Mouse (Mus musculus): Measurements from ENCODE around the gene Apoa2. TPM values are rescaled to one million over a fixed set of nuclear protein-coding genes. Genes with fewer than 3 reads are reported as not detected.

The Apoa2 gene
- polyA plus RNA-seq, 1 experiment from 2014 or later, result 3,578 TPM

GRCm38 (mm10) chr1:171209409-171209808, 15.4 kb upstream of the Apoa2 start:
- DNase-seq (no peak), ATAC-seq (ENCODE audit: low read depth) (no peak)
- H3K4me1 ChIP-seq (replicated peaks), result peaks cover 7% of the 10 kb centered on the region
- no peak overlapping the region for H3K27ac ChIP-seq
- H3K9me3 ChIP-seq (replicated peaks), result no peaks in the 10 kb centered on the region
- WGBS (ENCODE audit: insufficient replicate concordance), result 8% methylated on average over 4 of the region's 4 CpGs
- H3K36me3 ChIP-seq, result no peaks in the 10 kb centered on the region
- H3K9ac ChIP-seq, result no peak overlapping the region
- H3K27me3 ChIP-seq, result peaks cover 11% of the 10 kb centered on the region
- H3K4me3 ChIP-seq (replicated peaks), result no peak overlapping the region
- no peak overlapping the region for H3K4me2 ChIP-seq

- Histone ChIP-seq H3K4me3 (replicated peaks) (no peak overlapping the region), H3K9me3 (replicated peaks) (no peaks in the 10 kb centered on the region), H3K9ac (no peak overlapping the region), H3K4me2 (no peak overlapping the region), H3K27me3 (peaks cover 12% of the 10 kb centered on the region), H3K4me1 (replicated peaks) (peaks cover 9% of the 10 kb centered on the region), H3K36me3 (no peaks in the 10 kb centered on the region), H3K27ac (no peak overlapping the region)
- WGBS (ENCODE audit: insufficient replicate concordance), result 48% methylated on average over 3 of the region's 3 CpGs
- ATAC-seq (ENCODE audit: low read depth) (no peak), DNase-seq (no peak)
These were observed 12.0 kb upstream of the Apoa2 start for GRCm38 (mm10) chr1:171212854-171213253.

- H3K9ac ChIP-seq, result no peak within 1 kb of the TSS
- no peaks in the 10 kb centered on the region for H3K9me3 ChIP-seq (replicated peaks)
- no peak within 1 kb of the TSS for H3K4me3 ChIP-seq (replicated peaks)
- ATAC-seq (ENCODE audit: low read depth) (no peak), DNase-seq (no peak)
- 66% methylated on average over 10 of the region's 10 CpGs for WGBS (ENCODE audit: insufficient replicate concordance)
- H3K4me2 ChIP-seq, result no peak within 1 kb of the TSS
- peaks cover 12% of the 10 kb centered on the region for H3K27me3 ChIP-seq
- H3K27ac ChIP-seq, result no peak within 1 kb of the TSS
- H3K36me3 ChIP-seq, result peaks cover 9% of the 10 kb centered on the region
- peaks cover 9% of the 10 kb centered on the region for H3K4me1 ChIP-seq (replicated peaks)
These were observed 10.9 kb upstream of the Apoa2 start, which contains the start of gene Nr1i3 for GRCm38 (mm10) chr1:171213801-171214496. Gene Nr1i3 (plus strand): TSS chr1:171213970.

- H3K27ac ChIP-seq, result no peak overlapping the region
- peaks cover 26% of the 10 kb centered on the region for H3K36me3 ChIP-seq
- peak overlapping the region; percentile 12; the same call in 1 of the 2 replicates for H3K9ac ChIP-seq
- no peaks in the 10 kb centered on the region for H3K9me3 ChIP-seq (replicated peaks)
- H3K4me1 ChIP-seq (replicated peaks), result peaks cover 15% of the 10 kb centered on the region
- peaks cover 12% of the 10 kb centered on the region for H3K27me3 ChIP-seq
- 55% methylated on average over 18 of the region's 18 CpGs for WGBS (ENCODE audit: insufficient replicate concordance)
- no peak for DNase-seq
- ATAC-seq (ENCODE audit: low read depth), result no peak
- H3K4me2 ChIP-seq, result no peak overlapping the region
- H3K4me3 ChIP-seq (replicated peaks), result no peak overlapping the region
These were observed 8.5 kb upstream of the Apoa2 start for GRCm38 (mm10) chr1:171216241-171216955.

- Histone ChIP-seq H3K4me3 (replicated peaks) (peak overlapping the region; percentile 68), H3K27me3 (no peaks in the 10 kb centered on the region), H3K36me3 (peaks cover 26% of the 10 kb centered on the region), H3K27ac (peak overlapping the region; percentile 64), H3K9me3 (replicated peaks) (no peaks in the 10 kb centered on the region), H3K4me2 (peak overlapping the region; percentile 85), H3K4me1 (replicated peaks) (peaks cover 31% of the 10 kb centered on the region), H3K9ac (peak overlapping the region; percentile 65)
- WGBS (ENCODE audit: insufficient replicate concordance), result 7% methylated on average over 10 of the region's 10 CpGs
- ATAC-seq (ENCODE audit: low read depth) (peak; percentile 6; the same call in 1 of the 2 replicates), DNase-seq (peak; percentile 74)
These were observed 4.0 kb upstream of the Apoa2 start for GRCm38 (mm10) chr1:171220871-171221270.

- Histone ChIP-seq H3K4me3 (replicated peaks) (peak overlapping the region; percentile 68), H3K36me3 (peaks cover 26% of the 10 kb centered on the region), H3K4me1 (replicated peaks) (peaks cover 26% of the 10 kb centered on the region), H3K9me3 (replicated peaks) (no peaks in the 10 kb centered on the region), H3K4me2 (peak overlapping the region; percentile 85), H3K27me3 (no peaks in the 10 kb centered on the region), H3K9ac (peak overlapping the region; percentile 65), H3K27ac (peak overlapping the region; percentile 64)
- ATAC-seq (ENCODE audit: low read depth), result no peak
- DNase-seq, result no peak
- 6% methylated on average over 22 of the region's 22 CpGs for WGBS (ENCODE audit: insufficient replicate concordance)
These were observed 3.3 kb upstream of the Apoa2 start for GRCm38 (mm10) chr1:171221281-171222193.

GRCm38 (mm10) chr1:171222238-171223155, 2.4 kb upstream of the Apoa2 start, which contains the start of gene Tomm40l:
Gene Tomm40l (minus strand): TSS chr1:171222514.
- Histone ChIP-seq H3K4me1 (replicated peaks) (peaks cover 22% of the 10 kb centered on the region), H3K4me2 (peak within 1 kb of the TSS; percentile 85), H3K36me3 (peaks cover 26% of the 10 kb centered on the region), H3K27me3 (no peaks in the 10 kb centered on the region), H3K9ac (peak within 1 kb of the TSS; percentile 74), H3K9me3 (replicated peaks) (no peaks in the 10 kb centered on the region), H3K27ac (peak within 1 kb of the TSS; percentile 89), H3K4me3 (replicated peaks) (peak within 1 kb of the TSS; percentile 68)
- 1% methylated on average over 28 of the region's 28 CpGs for WGBS (ENCODE audit: insufficient replicate concordance)
- ATAC-seq (ENCODE audit: low read depth) (peak; percentile 95), DNase-seq (peak; percentile 93)

GRCm38 (mm10) chr1:171223168-171223567, 1.7 kb upstream of the Apoa2 start:
- Histone ChIP-seq H3K27me3 (no peaks in the 10 kb centered on the region), H3K36me3 (peaks cover 25% of the 10 kb centered on the region), H3K27ac (peak overlapping the region; percentile 89), H3K4me2 (peak overlapping the region; percentile 85), H3K4me3 (replicated peaks) (peak overlapping the region; percentile 68), H3K4me1 (replicated peaks) (peaks cover 22% of the 10 kb centered on the region), H3K9me3 (replicated peaks) (no peaks in the 10 kb centered on the region), H3K9ac (peak overlapping the region; percentile 74)
- no peak for DNase-seq
- ATAC-seq (ENCODE audit: low read depth), result no peak
- 62% methylated on average over 6 of the region's 6 CpGs for WGBS (ENCODE audit: insufficient replicate concordance)

- Histone ChIP-seq H3K4me2 (peak overlapping the region; percentile 85; the same call in 1 of the 2 replicates), H3K9me3 (replicated peaks) (no peaks in the 10 kb centered on the region), H3K4me3 (replicated peaks) (no peak overlapping the region), H3K27me3 (no peaks in the 10 kb centered on the region), H3K9ac (no peak overlapping the region), H3K36me3 (peaks cover 18% of the 10 kb centered on the region), H3K4me1 (replicated peaks) (peaks cover 22% of the 10 kb centered on the region), H3K27ac (peak overlapping the region; percentile 89)
- DNase-seq (no peak), ATAC-seq (ENCODE audit: low read depth) (peak; percentile 6; the same call in 1 of the 2 replicates)
- 72% methylated on average over 2 of the region's 2 CpGs for WGBS (ENCODE audit: insufficient replicate concordance)
These were observed 1.1 kb upstream of the Apoa2 start for GRCm38 (mm10) chr1:171223796-171224195.

- Histone ChIP-seq H3K4me2 (peak overlapping the region; percentile 47), H3K36me3 (no peaks in the 10 kb centered on the region), H3K27ac (peak overlapping the region; percentile 73), H3K4me3 (replicated peaks) (peak overlapping the region; percentile 54; the same call in 1 of the 2 replicates), H3K9me3 (replicated peaks) (no peaks in the 10 kb centered on the region), H3K27me3 (0 out of 2 replicates have a peak, but pooled peaks cover 3% of the 10 kb centered on the region), H3K4me1 (replicated peaks) (peaks cover 24% of the 10 kb centered on the region), H3K9ac (no peak overlapping the region)
- ATAC-seq (ENCODE audit: low read depth), result no peak
- no peak for DNase-seq
- WGBS (ENCODE audit: insufficient replicate concordance), result 59% methylated on average over 4 of the region's 4 CpGs
These were observed 1.9 kb downstream of the Apoa2 start for GRCm38 (mm10) chr1:171226780-171227179.
